ENCODE assay signal across 9 mouse cellular contexts in the genomic region with DNA sequence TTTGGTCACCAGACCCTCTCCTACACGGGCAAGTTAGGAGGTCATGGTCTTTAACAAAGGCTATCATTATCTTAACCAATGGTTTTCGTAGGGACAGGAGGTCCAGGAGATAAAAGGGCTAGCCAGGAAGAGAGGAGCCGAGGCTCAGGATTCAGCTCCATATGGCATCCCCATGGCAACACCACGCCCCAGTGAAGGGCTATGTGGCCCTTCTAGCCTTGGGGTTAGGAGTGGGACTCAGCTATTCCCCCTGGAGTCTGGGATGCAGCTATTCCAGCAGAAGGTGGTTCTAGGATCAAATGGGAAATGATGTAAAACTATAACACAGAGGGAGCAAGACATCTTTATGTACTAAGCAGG.
DNase-seq lines count a peak whose midpoint lies in the region; ATAC-seq and TF ChIP-seq lines count a peak whose summit lies in the region.
"Had no signal": no experiment of that assay in that cellular context is flagged by ENCODE, and none has a peak within 500 bp of the region (broad histone marks: within the 10 kb centered on the region; RNA-seq: fewer than 3 reads in every experiment).

No protein-coding gene starts in this region.

- WGBS in kidney, postnatal 0 days = 20% methylated on average over 4 of the region's 4 CpGs
- WGBS in kidney, embryonic 15.5 days = 12% methylated on average over 4 of the region's 4 CpGs
- WGBS in hindbrain, embryonic 12.5 days = 12% methylated on average over 4 of the region's 4 CpGs
- 6% methylated on average over 4 of the region's 4 CpGs for WGBS in hindbrain, postnatal 0 days
- 7% methylated on average over 4 of the region's 4 CpGs for WGBS in midbrain, embryonic 16.5 days

- H3K9ac ChIP-seq in kidney, postnatal 0 days (ENCODE audit: low read depth, low read length) = no peak overlapping the region
- H3K9ac ChIP-seq in kidney, embryonic 15.5 days = no peak overlapping the region
- peak overlapping the region; percentile 24; the same call in 1 of the 2 replicates for H3K9ac ChIP-seq in hindbrain, embryonic 12.5 days
- H3K9ac ChIP-seq in hindbrain, postnatal 0 days (replicated peaks; ENCODE audit: low read length) = no peak overlapping the region
- no peak overlapping the region for H3K9ac ChIP-seq in midbrain, embryonic 16.5 days (ENCODE audit: low read depth, low read length)
- H3K9ac ChIP-seq: embryonic facial prominence, embryonic 13.5 days had no signal

- no peak; the same call in 1 of the 2 replicates for TF ChIP-seq CTCF in kidney, postnatal 0 days (IDR thresholded peaks at IDR 0.05; ENCODE audit: low read depth)
- no peak for TF ChIP-seq CTCF in hindbrain, postnatal 0 days (IDR thresholded peaks at IDR 0.05; ENCODE audit: low read depth)

- H3K4me1 ChIP-seq in kidney, postnatal 0 days (replicated peaks; ENCODE audit: insufficient read depth, low read length) = no peaks in the 10 kb centered on the region
- H3K4me1 ChIP-seq in kidney, embryonic 15.5 days = peaks cover 8% of the 10 kb centered on the region; the same call in 1 of the 2 replicates
- H3K4me1 ChIP-seq in hindbrain, embryonic 12.5 days = peaks cover 9% of the 10 kb centered on the region; the same call in 1 of the 2 replicates
- no peaks in the 10 kb centered on the region for H3K4me1 ChIP-seq in hindbrain, postnatal 0 days (ENCODE audit: insufficient read depth, low read length)
- no peaks in the 10 kb centered on the region for H3K4me1 ChIP-seq in midbrain, embryonic 16.5 days (ENCODE audit: control insufficient read depth, insufficient read depth, low read length)

- no peak overlapping the region for H3K4me3 ChIP-seq in kidney, postnatal 0 days (replicated peaks; ENCODE audit: low read depth, low read length)
- no peak overlapping the region for H3K4me3 ChIP-seq in kidney, embryonic 15.5 days (replicated peaks)
- no peak overlapping the region for H3K4me3 ChIP-seq in hindbrain, embryonic 12.5 days
- H3K4me3 ChIP-seq in hindbrain, postnatal 0 days (ENCODE audit: low read length) = no peak overlapping the region
- no peak overlapping the region for H3K4me3 ChIP-seq in midbrain, embryonic 16.5 days (ENCODE audit: low read depth, low read length)
- H3K4me3 ChIP-seq: embryonic facial prominence, embryonic 13.5 days had no signal

- ATAC-seq in kidney, postnatal 0 days (replicated peaks; ENCODE audit: low FRiP score, low read depth) = 0 out of 2 replicates have a peak, but pooled peaks have one; percentile 11
- no peak for ATAC-seq in kidney, embryonic 15.5 days (replicated peaks; ENCODE audit: low FRiP score)
- no peak; the same call in 1 of the 2 replicates for ATAC-seq in hindbrain, embryonic 12.5 days (ENCODE audit: low FRiP score)
- ATAC-seq in hindbrain, postnatal 0 days = peak; percentile 45
- peak; percentile 33 for ATAC-seq in midbrain, embryonic 16.5 days

- no peak for DNase-seq in kidney, postnatal 0 days (ENCODE audit: low spot score)
- DNase-seq in hindbrain, postnatal 0 days (ENCODE audit: low spot score) = no peak
- DNase-seq in cerebellum, adult 11 months = no peak
- no peak for DNase-seq in embryo, embryonic 9.5 days (ENCODE audit: extremely low spot score)

- no peak overlapping the region for H3K27ac ChIP-seq in kidney, postnatal 0 days
- H3K27ac ChIP-seq in kidney, embryonic 15.5 days = no peak overlapping the region
- no peak overlapping the region for H3K27ac ChIP-seq in hindbrain, embryonic 12.5 days
- H3K27ac ChIP-seq in hindbrain, postnatal 0 days = no peak overlapping the region
- no peak overlapping the region for H3K27ac ChIP-seq in midbrain, embryonic 16.5 days (ENCODE audit: low read length)
- H3K27ac ChIP-seq: embryonic facial prominence, embryonic 13.5 days; macrophage had no signal

- H3K36me3 ChIP-seq in kidney, postnatal 0 days (ENCODE audit: insufficient read depth, low read length) = no peaks in the 10 kb centered on the region
- peaks cover 4% of the 10 kb centered on the region for H3K36me3 ChIP-seq in kidney, embryonic 15.5 days
- no peaks in the 10 kb centered on the region for H3K36me3 ChIP-seq in hindbrain, embryonic 12.5 days
- H3K36me3 ChIP-seq in hindbrain, postnatal 0 days (ENCODE audit: insufficient read depth, low read length) = no peaks in the 10 kb centered on the region
- no peaks in the 10 kb centered on the region for H3K36me3 ChIP-seq in midbrain, embryonic 16.5 days (ENCODE audit: control insufficient read depth, insufficient read depth, low read length)

- H3K9me3 ChIP-seq in kidney, postnatal 0 days (replicated peaks; ENCODE audit: low read length) = no peaks in the 10 kb centered on the region
- H3K9me3 ChIP-seq in kidney, embryonic 15.5 days (replicated peaks) = peaks cover 3% of the 10 kb centered on the region; the same call in 1 of the 2 replicates
- 0 out of 2 replicates have a peak, but pooled peaks cover 4% of the 10 kb centered on the region for H3K9me3 ChIP-seq in hindbrain, embryonic 12.5 days (replicated peaks)
- no peaks in the 10 kb centered on the region for H3K9me3 ChIP-seq in hindbrain, postnatal 0 days (ENCODE audit: low read length)
- no peaks in the 10 kb centered on the region for H3K9me3 ChIP-seq in midbrain, embryonic 16.5 days (replicated peaks; ENCODE audit: control insufficient read depth, low read length, poor library complexity, severe bottlenecking)

- H3K4me2 ChIP-seq in kidney, postnatal 0 days (ENCODE audit: low read length) = no peak overlapping the region
- no peak overlapping the region for H3K4me2 ChIP-seq in kidney, embryonic 15.5 days
- no peak overlapping the region for H3K4me2 ChIP-seq in hindbrain, embryonic 12.5 days (replicated peaks)
- no peak overlapping the region for H3K4me2 ChIP-seq in hindbrain, postnatal 0 days (ENCODE audit: low read depth, low read length)
- H3K4me2 ChIP-seq in midbrain, embryonic 16.5 days (ENCODE audit: low read length) = no peak overlapping the region

- H3K27me3 ChIP-seq in kidney, postnatal 0 days (ENCODE audit: insufficient read depth, low read length) = no peaks in the 10 kb centered on the region
- H3K27me3 ChIP-seq in kidney, embryonic 15.5 days = no peaks in the 10 kb centered on the region
- H3K27me3 ChIP-seq in hindbrain, embryonic 12.5 days = peaks cover 6% of the 10 kb centered on the region; the same call in 1 of the 2 replicates
- no peaks in the 10 kb centered on the region for H3K27me3 ChIP-seq in hindbrain, postnatal 0 days (ENCODE audit: insufficient read depth, low read length)
- H3K27me3 ChIP-seq in midbrain, embryonic 16.5 days (ENCODE audit: control insufficient read depth, insufficient read depth, low read depth, low read length) = no peaks in the 10 kb centered on the region; the same call in 1 of the 2 replicates

Comparison
In these comparisons a context has a peak if more than half of its experiments do, and no peak if none do; other contexts are left out.
1. ATAC-seq: peak in kidney, postnatal 0 days (single experiment), hindbrain, postnatal 0 days (single experiment) and midbrain, embryonic 16.5 days (single experiment); none in kidney, embryonic 15.5 days (single experiment) and hindbrain, embryonic 12.5 days (single experiment).